8 mouse cellular contexts compared by ENCODE assay signal in genomic region chr15:85582356-85582910, GRCm38 (mm10). TPM values are rescaled to one million over a fixed set of nuclear protein-coding genes. Genes with fewer than 3 reads are reported as not detected.
DNase-seq lines count a peak whose midpoint lies in the region; ATAC-seq lines count a peak whose summit lies in the region.

Gene Wnt7b, minus strand, starts transcription at chr15:85582473.

- H3K9ac ChIP-seq in heart, embryonic 13.5 days = peak within 1 kb of the TSS; percentile 54
- peak within 1 kb of the TSS; percentile 84 for H3K9ac ChIP-seq in hindbrain, embryonic 13.5 days
- H3K9ac ChIP-seq in liver, embryonic 15.5 days = no peak within 1 kb of the TSS

- 2% methylated on average over 19 of the region's 19 CpGs for WGBS in heart, embryonic 13.5 days
- WGBS in hindbrain, embryonic 13.5 days = 3% methylated on average over 19 of the region's 19 CpGs
- WGBS in liver, embryonic 15.5 days (ENCODE audit: insufficient replicate concordance) = 6% methylated on average over 19 of the region's 19 CpGs

- no peak for ATAC-seq in heart, embryonic 13.5 days (ENCODE audit: extremely low read depth, insufficient number of reproducible peaks, low FRiP score, low TSS enrichment)
- peak; percentile 5; the same call in 1 of the 2 replicates for ATAC-seq in hindbrain, embryonic 13.5 days (ENCODE audit: low FRiP score)
- ATAC-seq in liver, embryonic 15.5 days (ENCODE audit: insufficient read depth) = no peak

- H3K36me3 ChIP-seq in heart, embryonic 13.5 days = no peaks in the 10 kb centered on the region
- no peaks in the 10 kb centered on the region for H3K36me3 ChIP-seq in hindbrain, embryonic 13.5 days
- no peaks in the 10 kb centered on the region for H3K36me3 ChIP-seq in liver, embryonic 15.5 days (replicated peaks)

- peak within 1 kb of the TSS; percentile 95 for H3K4me2 ChIP-seq in heart, embryonic 13.5 days
- peak within 1 kb of the TSS; percentile 100 for H3K4me2 ChIP-seq in hindbrain, embryonic 13.5 days
- peak within 1 kb of the TSS; percentile 58 for H3K4me2 ChIP-seq in liver, embryonic 15.5 days

- no peak for DNase-seq in heart, adult 11 months
- peak; percentile 60 for DNase-seq in ZHBTc4 (ENCODE audit: low read depth, low spot score)
- DNase-seq in ovary, postnatal 14 days (ENCODE audit: low spot score) = no peak
- no peak for DNase-seq in cerebellum, adult 9-10 months
- DNase-seq in urinary bladder, postnatal 36 days (ENCODE audit: low spot score in 2 of 2) = no peak

- peaks cover 5% of the 10 kb centered on the region; the same call in 1 of the 2 replicates for H3K9me3 ChIP-seq in heart, embryonic 13.5 days
- no peaks in the 10 kb centered on the region for H3K9me3 ChIP-seq in hindbrain, embryonic 13.5 days
- H3K9me3 ChIP-seq in liver, embryonic 15.5 days (replicated peaks) = no peaks in the 10 kb centered on the region

- peak within 1 kb of the TSS; percentile 61 for H3K4me3 ChIP-seq in heart, embryonic 13.5 days
- peak within 1 kb of the TSS; percentile 73 for H3K4me3 ChIP-seq in hindbrain, embryonic 13.5 days
- peak within 1 kb of the TSS; percentile 36 for H3K4me3 ChIP-seq in liver, embryonic 15.5 days (replicated peaks)

- peaks cover 34% of the 10 kb centered on the region for H3K4me1 ChIP-seq in heart, embryonic 13.5 days
- peaks cover 51% of the 10 kb centered on the region for H3K4me1 ChIP-seq in hindbrain, embryonic 13.5 days (replicated peaks)
- 0 out of 2 replicates have a peak, but pooled peaks cover 2% of the 10 kb centered on the region for H3K4me1 ChIP-seq in liver, embryonic 15.5 days (replicated peaks)

- peaks cover 96% of the 10 kb centered on the region for H3K27me3 ChIP-seq in heart, embryonic 13.5 days (replicated peaks)
- H3K27me3 ChIP-seq in hindbrain, embryonic 13.5 days = peaks cover 65% of the 10 kb centered on the region
- H3K27me3 ChIP-seq in liver, embryonic 15.5 days = peaks cover 85% of the 10 kb centered on the region

- no peak within 1 kb of the TSS for H3K27ac ChIP-seq in heart, embryonic 13.5 days (replicated peaks)
- peak within 1 kb of the TSS; percentile 79 for H3K27ac ChIP-seq in hindbrain, embryonic 13.5 days
- no peak within 1 kb of the TSS for H3K27ac ChIP-seq in liver, embryonic 15.5 days (replicated peaks)

RNA-seq across cellular contexts. Expression of gene Wnt7b, which starts in this region (rescaled TPM):
- 3.5 and 4.6 TPM in 2 replicates for polyA plus RNA-seq in heart, embryonic 13.5 days (2015; fragmentation: Nextera tagmentation; extraction: Ambion mirVana)
- 40.1 and 47.2 TPM in 2 replicates for polyA plus RNA-seq in hindbrain, embryonic 13.5 days (2015; fragmentation: Nextera tagmentation; extraction: Ambion mirVana)
- polyA plus RNA-seq in liver, embryonic 15.5 days (2015; fragmentation: Nextera tagmentation; extraction: Ambion mirVana) = 0.18 and 0.21 TPM in 2 replicates
